Mouse (Mus musculus): ENCODE data around the gene Hist1h2aa. TPM values are rescaled to one million over a fixed set of nuclear protein-coding genes. Genes with fewer than 3 reads are reported as not detected.

The Hist1h2aa gene
- polyA plus RNA-seq, 1 experiment: not detected

- Histone ChIP-seq H3K27me3 (ENCODE audit: control insufficient read depth, insufficient read depth, insufficient read length) (peaks cover 12% of the 10 kb centered on the region), H3ac (ENCODE audit: control insufficient read depth, insufficient read length) (no peak overlapping the region), H3K4me3 (no peak overlapping the region), H3K36me3 (ENCODE audit: control insufficient read depth, insufficient read depth) (no peaks in the 10 kb centered on the region), H3K79me2 (ENCODE audit: control insufficient read depth, insufficient read depth) (no peaks in the 10 kb centered on the region), H3K4me2 (ENCODE audit: low read depth) (no peak overlapping the region)
- TF ChIP-seq MAX (IDR thresholded peaks at IDR 0.05; ENCODE audit: low read depth): no peak
- TF ChIP-seq MYOD1 (IDR thresholded peaks at IDR 0.05; ENCODE audit: control insufficient read depth in 1 of 3, insufficient read length in 2 of 3, low read depth in 2 of 3): no peak
- TF ChIP-seq USF1 (IDR thresholded peaks at IDR 0.05; ENCODE audit: low read depth): no peak
- no peak for TF ChIP-seq CEBPB (IDR thresholded peaks at IDR 0.05; ENCODE audit: insufficient read depth, poor library complexity, severe bottlenecking)
- TF ChIP-seq REST (IDR thresholded peaks at IDR 0.05; ENCODE audit: insufficient read depth, insufficient read length): no peak
- TF ChIP-seq E2F4 (IDR thresholded peaks at IDR 0.05; ENCODE audit: insufficient read depth): no peak
- no peak for TF ChIP-seq TCF12 (IDR thresholded peaks at IDR 0.05; ENCODE audit: insufficient read depth, poor library complexity, severe bottlenecking)
- no peak for TF ChIP-seq POLR2A (IDR thresholded peaks at IDR 0.05; ENCODE audit: insufficient read length, low read depth)
- TF ChIP-seq TCF3 (IDR thresholded peaks at IDR 0.05; ENCODE audit: insufficient read length, low read depth): no peak
- TF ChIP-seq SRF (IDR thresholded peaks at IDR 0.05; ENCODE audit: control insufficient read depth, insufficient read length, low read depth): no peak
Measured at GRCm38 (mm10) chr13:23938699-23939098, 4.4 kb downstream of the Hist1h2aa start.

GRCm38 (mm10) chr13:23940291-23940690, 6.0 kb downstream of the Hist1h2aa start:
- no peak overlapping the region for H3K4me2 ChIP-seq (ENCODE audit: low read depth)
- no peaks in the 10 kb centered on the region for H3K36me3 ChIP-seq (ENCODE audit: control insufficient read depth, insufficient read depth)
- H3ac ChIP-seq (ENCODE audit: control insufficient read depth, insufficient read length): no peak overlapping the region
- H3K4me3 ChIP-seq: no peak overlapping the region
- peaks cover 12% of the 10 kb centered on the region for H3K27me3 ChIP-seq (ENCODE audit: control insufficient read depth, insufficient read depth, insufficient read length)
- H3K79me2 ChIP-seq (ENCODE audit: control insufficient read depth, insufficient read depth): no peaks in the 10 kb centered on the region
- TF ChIP-seq REST (IDR thresholded peaks at IDR 0.05; ENCODE audit: insufficient read depth, insufficient read length) (no peak), MYOG (IDR thresholded peaks at IDR 0.05; ENCODE audit: control insufficient read depth in 1 of 3, insufficient read depth in 1 of 3, insufficient read length in 2 of 3, low read depth in 2 of 3) (no peak), E2F4 (IDR thresholded peaks at IDR 0.05; ENCODE audit: insufficient read depth) (no peak), SRF (IDR thresholded peaks at IDR 0.05; ENCODE audit: control insufficient read depth, insufficient read length, low read depth) (no peak), TCF12 (IDR thresholded peaks at IDR 0.05; ENCODE audit: insufficient read depth, poor library complexity, severe bottlenecking) (no peak), USF1 (IDR thresholded peaks at IDR 0.05; ENCODE audit: low read depth) (no peak), TCF3 (IDR thresholded peaks at IDR 0.05; ENCODE audit: insufficient read length, low read depth) (no peak), POLR2AphosphoS2 (IDR thresholded peaks at IDR 0.05; ENCODE audit: insufficient read length, low read depth) (no peak), POLR2A (IDR thresholded peaks at IDR 0.05; ENCODE audit: insufficient read length, low read depth) (no peak), MAX (IDR thresholded peaks at IDR 0.05; ENCODE audit: low read depth) (no peak), CEBPB (IDR thresholded peaks at IDR 0.05; ENCODE audit: insufficient read depth, poor library complexity, severe bottlenecking) (no peak), MYOD1 (IDR thresholded peaks at IDR 0.05; ENCODE audit: control insufficient read depth in 1 of 3, insufficient read length in 2 of 3, low read depth in 2 of 3) (no peak)

GRCm38 (mm10) chr13:23942861-23943260, 8.6 kb downstream of the Hist1h2aa start:
- H3K36me3 ChIP-seq (ENCODE audit: control insufficient read depth, insufficient read depth): no peaks in the 10 kb centered on the region
- H3ac ChIP-seq (ENCODE audit: control insufficient read depth, insufficient read length): no peak overlapping the region
- no peak overlapping the region for H3K4me3 ChIP-seq
- H3K79me2 ChIP-seq (ENCODE audit: control insufficient read depth, insufficient read depth): no peaks in the 10 kb centered on the region
- H3K4me2 ChIP-seq (ENCODE audit: low read depth): no peak overlapping the region
- peaks cover 17% of the 10 kb centered on the region for H3K27me3 ChIP-seq (ENCODE audit: control insufficient read depth, insufficient read depth, insufficient read length)
- TF ChIP-seq POLR2A (IDR thresholded peaks at IDR 0.05; ENCODE audit: insufficient read length, low read depth) (no peak), TCF3 (IDR thresholded peaks at IDR 0.05; ENCODE audit: insufficient read length, low read depth) (no peak), REST (IDR thresholded peaks at IDR 0.05; ENCODE audit: insufficient read depth, insufficient read length) (no peak), MAX (IDR thresholded peaks at IDR 0.05; ENCODE audit: low read depth) (no peak), MYOG (IDR thresholded peaks at IDR 0.05; ENCODE audit: control insufficient read depth in 1 of 3, insufficient read depth in 1 of 3, insufficient read length in 2 of 3, low read depth in 2 of 3) (no peak), E2F4 (IDR thresholded peaks at IDR 0.05; ENCODE audit: insufficient read depth) (no peak), SRF (IDR thresholded peaks at IDR 0.05; ENCODE audit: control insufficient read depth, insufficient read length, low read depth) (no peak), POLR2AphosphoS2 (IDR thresholded peaks at IDR 0.05; ENCODE audit: insufficient read length, low read depth) (no peak), USF1 (IDR thresholded peaks at IDR 0.05; ENCODE audit: low read depth) (no peak), CEBPB (IDR thresholded peaks at IDR 0.05; ENCODE audit: insufficient read depth, poor library complexity, severe bottlenecking) (no peak), MYOD1 (IDR thresholded peaks at IDR 0.05; ENCODE audit: control insufficient read depth in 1 of 3, insufficient read length in 2 of 3, low read depth in 2 of 3) (no peak), TCF12 (IDR thresholded peaks at IDR 0.05; ENCODE audit: insufficient read depth, poor library complexity, severe bottlenecking) (no peak)

- TF ChIP-seq CEBPB (IDR thresholded peaks at IDR 0.05; ENCODE audit: insufficient read depth, poor library complexity, severe bottlenecking) (no peak), REST (IDR thresholded peaks at IDR 0.05; ENCODE audit: insufficient read depth, insufficient read length) (no peak), MYOG (IDR thresholded peaks at IDR 0.05; ENCODE audit: control insufficient read depth in 1 of 3, insufficient read depth in 1 of 3, insufficient read length in 2 of 3, low read depth in 2 of 3) (no peak), POLR2A (IDR thresholded peaks at IDR 0.05; ENCODE audit: insufficient read length, low read depth) (no peak), TCF12 (IDR thresholded peaks at IDR 0.05; ENCODE audit: insufficient read depth, poor library complexity, severe bottlenecking) (no peak), TCF3 (IDR thresholded peaks at IDR 0.05; ENCODE audit: insufficient read length, low read depth) (no peak), USF1 (IDR thresholded peaks at IDR 0.05; ENCODE audit: low read depth) (no peak), MAX (IDR thresholded peaks at IDR 0.05; ENCODE audit: low read depth) (no peak), SRF (IDR thresholded peaks at IDR 0.05; ENCODE audit: control insufficient read depth, insufficient read length, low read depth) (no peak), MYOD1 (IDR thresholded peaks at IDR 0.05; ENCODE audit: control insufficient read depth in 1 of 3, insufficient read length in 2 of 3, low read depth in 2 of 3) (no peak), E2F4 (IDR thresholded peaks at IDR 0.05; ENCODE audit: insufficient read depth) (no peak), POLR2AphosphoS2 (IDR thresholded peaks at IDR 0.05; ENCODE audit: insufficient read length, low read depth) (no peak)
- no peak overlapping the region for H3ac ChIP-seq (ENCODE audit: control insufficient read depth, insufficient read length)
- H3K4me3 ChIP-seq: no peak overlapping the region
- no peaks in the 10 kb centered on the region for H3K79me2 ChIP-seq (ENCODE audit: control insufficient read depth, insufficient read depth)
- H3K36me3 ChIP-seq (ENCODE audit: control insufficient read depth, insufficient read depth): no peaks in the 10 kb centered on the region
- no peak overlapping the region for H3K4me2 ChIP-seq (ENCODE audit: low read depth)
- peaks cover 18% of the 10 kb centered on the region for H3K27me3 ChIP-seq (ENCODE audit: control insufficient read depth, insufficient read depth, insufficient read length)
Measured at GRCm38 (mm10) chr13:23946254-23946653, 12.0 kb downstream of the Hist1h2aa start.
